Mouse (Mus musculus) T-helper 1 cell (primary cell): ENCODE measurements around the gene Olfr97.

ENCODE experiments used
- in situ Hi-C: fragments of 300-600 bp; cut with MboI, MseI; formaldehyde crosslinking; loops from one replicate; pipeline ENCODE4 v1.15.1; 2025; ENCODE audit warnings: high pct_unique_total_duplicates

Olfr97 gene

GRCm38 (mm10) chr17:37196845-37197724 is 40.0 kb downstream of the Olfr97 start:
- in situ Hi-C loops: no loop called here

- in situ Hi-C loops: no loop called here
These were observed 42.3 kb downstream of the Olfr97 start for GRCm38 (mm10) chr17:37194782-37195181.

- in situ Hi-C loops: no loop called here
These were observed 43.5 kb downstream of the Olfr97 start, which contains the start of gene Ubd for GRCm38 (mm10) chr17:37193656-37194055. TSS of gene Ubd (plus strand) at chr17:37193892.

GRCm38 (mm10) chr17:37193032-37193431 is 44.1 kb downstream of the Olfr97 start:
- in situ Hi-C loops: no loop called here

GRCm38 (mm10) chr17:37190711-37191110 is 46.4 kb downstream of the Olfr97 start:
- in situ Hi-C loops: no loop called here

GRCm38 (mm10) chr17:37185474-37185873 is 51.7 kb downstream of the Olfr97 start:
- in situ Hi-C loops: no loop called here
